ENCODE assay signal across 16 mouse cellular contexts in the genomic region with DNA sequence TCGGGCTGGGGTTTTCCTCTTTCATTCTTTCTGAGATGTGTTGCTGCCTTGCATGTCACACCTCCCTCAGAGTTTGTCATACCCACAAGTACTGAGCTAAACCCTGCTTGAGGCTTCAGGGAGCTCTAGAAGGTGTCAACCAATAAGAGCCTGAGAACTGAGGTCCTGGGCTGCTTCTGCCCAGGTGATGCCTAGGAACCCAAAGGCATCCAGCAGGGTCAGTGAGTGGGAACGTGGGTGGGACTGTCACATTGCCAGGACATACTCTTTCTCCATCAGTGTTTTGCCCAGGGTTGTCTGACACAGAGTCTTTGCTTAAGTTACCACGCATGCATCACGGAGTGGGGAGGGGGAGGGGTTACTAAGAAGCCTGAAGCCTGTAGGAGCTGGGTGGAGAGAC. TPM values are rescaled to one million over a fixed set of nuclear protein-coding genes. Genes with fewer than 3 reads are reported as not detected.
DNase-seq lines count a peak whose midpoint lies in the region; ATAC-seq and TF ChIP-seq lines count a peak whose summit lies in the region.
"Had no signal": no experiment of that assay in that cellular context is flagged by ENCODE, and none has a peak within 500 bp of the region (broad histone marks: within the 10 kb centered on the region; RNA-seq: fewer than 3 reads in every experiment).

No protein-coding gene starts in this region.

- no peak for TF ChIP-seq CTCF in forebrain, postnatal 0 days (IDR thresholded peaks at IDR 0.05; ENCODE audit: low read depth)

- no peak overlapping the region for H3K4me2 ChIP-seq in heart, embryonic 15.5 days
- no peak overlapping the region for H3K4me2 ChIP-seq in forebrain, postnatal 0 days (ENCODE audit: low read depth)
- H3K4me2 ChIP-seq: intestine, embryonic 15.5 days; liver, embryonic 12.5 days; midbrain, embryonic 15.5 days; neural tube, embryonic 15.5 days had no signal

- no peak overlapping the region for H3K9ac ChIP-seq in heart, embryonic 15.5 days
- H3K9ac ChIP-seq in forebrain, postnatal 0 days: no peak overlapping the region
- H3K9ac ChIP-seq: intestine, embryonic 15.5 days; liver, embryonic 12.5 days; midbrain, embryonic 15.5 days; neural tube, embryonic 15.5 days had no signal

- H3K9me3 ChIP-seq in heart, embryonic 15.5 days (replicated peaks): no peaks in the 10 kb centered on the region
- H3K9me3 ChIP-seq in forebrain, postnatal 0 days (ENCODE audit: low read length): no peaks in the 10 kb centered on the region
- H3K9me3 ChIP-seq: intestine, embryonic 15.5 days; liver, embryonic 12.5 days; midbrain, embryonic 15.5 days; neural tube, embryonic 15.5 days had no signal

- H3K4me3 ChIP-seq in heart, embryonic 15.5 days: no peak overlapping the region
- H3K4me3 ChIP-seq in forebrain, postnatal 0 days (ENCODE audit: low read depth, low read length): no peak overlapping the region
- H3K4me3 ChIP-seq: intestine, embryonic 15.5 days; left cerebral cortex, adult 2 months; liver, embryonic 12.5 days; midbrain, embryonic 15.5 days; neural tube, embryonic 15.5 days had no signal

- no peaks in the 10 kb centered on the region for H3K36me3 ChIP-seq in heart, embryonic 15.5 days
- H3K36me3 ChIP-seq in forebrain, postnatal 0 days (ENCODE audit: insufficient read depth): no peaks in the 10 kb centered on the region
- H3K36me3 ChIP-seq: intestine, embryonic 15.5 days; liver, embryonic 12.5 days; midbrain, embryonic 15.5 days; neural tube, embryonic 15.5 days had no signal

- peak overlapping the region; percentile 28; the same call in 1 of the 2 replicates for H3K27ac ChIP-seq in heart, embryonic 15.5 days
- H3K27ac ChIP-seq in forebrain, postnatal 0 days (ENCODE audit: low read depth, low read length): no peak overlapping the region
- H3K27ac ChIP-seq: intestine, embryonic 15.5 days; left cerebral cortex, adult 2 months; liver, embryonic 12.5 days; midbrain, embryonic 15.5 days; neural tube, embryonic 15.5 days; stomach, postnatal 0 days had no signal

- no peaks in the 10 kb centered on the region for H3K27me3 ChIP-seq in heart, embryonic 15.5 days
- H3K27me3 ChIP-seq in forebrain, postnatal 0 days (ENCODE audit: insufficient read depth, low read length): no peaks in the 10 kb centered on the region
- H3K27me3 ChIP-seq: intestine, embryonic 15.5 days had no signal

- WGBS in heart, embryonic 15.5 days: 28% methylated on average over 4 of the region's 4 CpGs
- 52% methylated on average over 4 of the region's 4 CpGs for WGBS in forebrain, postnatal 0 days

- no peak for DNase-seq in heart, adult 8-10 months (ENCODE audit: low spot score)
- DNase-seq in 3T3-L1 (ENCODE audit: low read depth, low spot score): peak; percentile 12
- peak; percentile 37 to 60 for DNase-seq in CD8-positive naive resting alpha-beta T cell, adult 2 months (ENCODE audit: low read depth in 2 of 2, low spot score in 2 of 2)
- DNase-seq in natural killer cell, adult 2 months (ENCODE audit: low spot score in 2 of 2): peak; percentile 76 to 89
- no peak for DNase-seq in ovary, postnatal 14 days (ENCODE audit: low spot score)
- DNase-seq in forebrain, postnatal 0 days: no peak
- DNase-seq: adrenal gland, postnatal 10 days; lung, postnatal 14 days; right cerebral cortex, postnatal 14 days had no signal

- ATAC-seq in heart, embryonic 15.5 days (replicated peaks; ENCODE audit: insufficient number of reproducible peaks, insufficient read depth, low FRiP score, low read depth): no peak
- ATAC-seq in forebrain, postnatal 0 days: no peak
- ATAC-seq: intestine, embryonic 15.5 days; liver, embryonic 12.5 days; midbrain, embryonic 15.5 days had no signal

- H3K4me1 ChIP-seq in heart, embryonic 15.5 days (replicated peaks): peaks cover 12% of the 10 kb centered on the region
- H3K4me1 ChIP-seq in forebrain, postnatal 0 days (ENCODE audit: insufficient read depth): no peaks in the 10 kb centered on the region

RNA-seq across cellular contexts. Expression of gene Ets1, which starts 41.7 kb away (rescaled TPM):
- polyA plus RNA-seq in heart, embryonic 15.5 days (2015; fragmentation: Nextera tagmentation; extraction: Ambion mirVana): 46.3 and 54.9 TPM in 2 replicates
- total RNA-seq in heart, adult 8-10 months (2022): 10 to 100 TPM; 38.1 to 53.7 (median 46.6) TPM
- total RNA-seq in forebrain, postnatal 0 days (2014; rRNA removed): 17.2 and 21.2 TPM in 2 replicates
- 9.6 and 12.3 TPM in 2 replicates for polyA plus RNA-seq in forebrain, postnatal 0 days (2015; fragmentation: Nextera tagmentation; extraction: Ambion mirVana)

RNA-seq across cellular contexts. Expression of gene Fli1, which starts 51.7 kb away (rescaled TPM):
- 20.6 and 21.8 TPM in 2 replicates for polyA plus RNA-seq in heart, embryonic 15.5 days (2015; fragmentation: Nextera tagmentation; extraction: Ambion mirVana)
- total RNA-seq in heart, adult 8-10 months (2022): 10 to 100 TPM; 18.5 to 30.7 (median 20.8) TPM
- total RNA-seq in forebrain, postnatal 0 days (2014; rRNA removed): 6.2 and 7.0 TPM in 2 replicates
- polyA plus RNA-seq in forebrain, postnatal 0 days (2015; fragmentation: Nextera tagmentation; extraction: Ambion mirVana): 5.7 and 6.8 TPM in 2 replicates

Comparison
In these comparisons a context has a peak if more than half of its experiments do, and no peak if none do; other contexts are left out.
1. DNase-seq: peak in 3T3-L1 (single experiment), CD8-positive naive resting alpha-beta T cell, adult 2 months (2 of 2) and natural killer cell, adult 2 months (2 of 2); none in heart, adult 8-10 months (single experiment), ovary, postnatal 14 days (single experiment) and forebrain, postnatal 0 days (single experiment).